12 mouse cellular contexts compared by ENCODE assay signal in genomic region chr13:104039861-104040260, GRCm38 (mm10).
DNase-seq lines count a peak whose midpoint lies in the region.
"Had no signal": no experiment of that assay in that cellular context is flagged by ENCODE, and none has a peak within 500 bp of the region (broad histone marks: within the 10 kb centered on the region; RNA-seq: fewer than 3 reads in every experiment).

No protein-coding gene starts in this region.

- peak; percentile 16 for DNase-seq in cerebellum, adult 9-11 months
- DNase-seq in cerebellum, adult 11-12 months: no peak
- peak; percentile 55 for DNase-seq in left cerebral cortex, adult 11 months (ENCODE audit: low spot score)
- DNase-seq in left cerebral cortex, adult 8-10 months (ENCODE audit: low spot score in 2 of 2): no peak
- peak; percentile 17 for DNase-seq in right cerebral cortex, adult 18-20 months
- no peak for DNase-seq in right cerebral cortex, postnatal 14 days
- peak; percentile 73 for DNase-seq in telencephalon, adult 2 months (ENCODE audit: low read depth, low spot score)
- DNase-seq in heart, postnatal 25 days (ENCODE audit: low spot score): no peak
- DNase-seq: adrenal gland, postnatal 10 days; kidney, adult 18-20 months; kidney, postnatal 4 days; thymus, postnatal 25 days had no signal

- intact Hi-C loops in heart, postnatal 25 days (cut with DNase I): loop anchor here (5.0 kb wide), 1 partner anchor 183 kb away; no protein-coding TSS in a partner anchor

Comparison
In these comparisons a context has a peak if more than half of its experiments do, and no peak if none do; other contexts are left out.
1. DNase-seq: peak in cerebellum, adult 9-11 months (single experiment), left cerebral cortex, adult 11 months (single experiment), right cerebral cortex, adult 18-20 months (single experiment) and telencephalon, adult 2 months (single experiment); none in cerebellum, adult 11-12 months (single experiment), left cerebral cortex, adult 8-10 months (0 of 2), right cerebral cortex, postnatal 14 days (single experiment) and heart, postnatal 25 days (single experiment).